Mouse (Mus musculus): ENCODE measurements around the gene Tut4. TPM values are rescaled to one million over a fixed set of nuclear protein-coding genes. Genes with fewer than 3 reads are reported as not detected.
A peak's percentile ranks its signal among the peaks of the same experiment; 100 is the strongest.

Gene Tut4
- polyA plus RNA-seq, 1 experiment: 75.9 TPM

DNA sequence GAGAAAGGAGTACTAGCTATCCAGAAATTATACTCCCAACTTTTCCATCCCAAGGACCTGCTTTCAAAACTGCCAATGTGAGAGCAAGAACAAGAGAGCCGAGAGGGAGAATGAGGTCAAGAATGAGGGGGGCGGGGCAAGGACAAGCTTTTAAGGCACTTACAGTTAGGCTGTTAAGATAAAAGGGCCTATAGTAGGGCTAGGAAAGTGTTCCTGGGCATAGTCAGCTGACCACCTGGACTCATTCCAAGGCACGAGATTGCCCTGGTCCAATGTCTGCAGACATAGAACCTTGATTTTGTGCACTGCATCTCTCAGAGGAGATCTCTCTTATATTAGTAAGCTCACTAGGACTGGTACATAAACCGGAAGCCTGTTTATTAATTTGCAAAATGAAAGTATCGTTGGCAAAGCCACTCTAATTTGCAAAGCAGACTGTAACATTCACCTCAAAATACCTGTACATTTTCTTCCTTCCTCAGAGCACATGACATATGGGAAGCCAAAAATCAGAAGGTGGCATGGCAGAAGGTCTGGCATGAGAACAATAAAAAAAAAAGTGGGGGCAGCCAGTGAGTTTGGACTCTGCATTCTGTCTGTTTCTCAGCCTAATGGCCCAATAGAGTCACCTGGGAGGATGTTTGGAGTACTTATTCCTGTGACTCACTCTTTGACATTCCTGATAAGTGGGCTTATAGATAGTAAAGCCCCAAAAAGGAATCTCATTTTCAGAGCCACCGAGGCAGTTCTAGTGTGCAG, 21.0 kb upstream of the Tut4 start:
- no peak for TF ChIP-seq POLR2A (IDR thresholded peaks at IDR 0.05; ENCODE audit: insufficient read depth, low read length)
- TF ChIP-seq EP300 (IDR thresholded peaks at IDR 0.05; ENCODE audit: insufficient read depth, low read depth, low read length): no peak
- no peak for TF ChIP-seq CTCF (IDR thresholded peaks at IDR 0.05; ENCODE audit: low read depth, low read length)
- no peaks in the 10 kb centered on the region for H3K4me1 ChIP-seq (ENCODE audit: control insufficient read depth, insufficient read depth, low read length)
- no peak overlapping the region for H3K9ac ChIP-seq (ENCODE audit: low read depth, poor library complexity, severe bottlenecking)
- no peaks in the 10 kb centered on the region for H3K36me3 ChIP-seq (ENCODE audit: control insufficient read depth, insufficient read depth, low read length, poor library complexity, severe bottlenecking)
- H3K4me3 ChIP-seq (ENCODE audit: low read depth, low read length): no peak overlapping the region
- no peak overlapping the region for H3K27ac ChIP-seq (ENCODE audit: insufficient read depth, low read length)
- no peaks in the 10 kb centered on the region for H3K27me3 ChIP-seq (ENCODE audit: control insufficient read depth, insufficient read depth, low read length, poor library complexity, severe bottlenecking)
- no peaks in the 10 kb centered on the region for H3K9me3 ChIP-seq (replicated peaks; ENCODE audit: control insufficient read depth, insufficient read depth, low read length, poor library complexity, severe bottlenecking)

- Histone ChIP-seq H3K27ac (ENCODE audit: insufficient read depth, low read length) (no peak overlapping the region), H3K9me3 (replicated peaks; ENCODE audit: control insufficient read depth, insufficient read depth, low read length, poor library complexity, severe bottlenecking) (no peaks in the 10 kb centered on the region)
- TF ChIP-seq CTCF (IDR thresholded peaks at IDR 0.05; ENCODE audit: low read depth, low read length) (no peak), EP300 (IDR thresholded peaks at IDR 0.05; ENCODE audit: insufficient read depth, low read depth, low read length) (no peak), POLR2A (IDR thresholded peaks at IDR 0.05; ENCODE audit: insufficient read depth, low read length) (no peak)
These were observed 11.1 kb upstream of the Tut4 start for GRCm38 (mm10) chr4:108448091-108448490.

GRCm38 (mm10) chr4:108456028-108456427, 3.2 kb upstream of the Tut4 start:
- H3K9me3 ChIP-seq (replicated peaks; ENCODE audit: control insufficient read depth, insufficient read depth, low read length, poor library complexity, severe bottlenecking): no peaks in the 10 kb centered on the region
- no peak overlapping the region for H3K9ac ChIP-seq (ENCODE audit: low read depth, poor library complexity, severe bottlenecking)
- no peak overlapping the region for H3K4me3 ChIP-seq (ENCODE audit: low read depth, low read length)
- no peak overlapping the region for H3K27ac ChIP-seq (ENCODE audit: insufficient read depth, low read length)
- TF ChIP-seq POLR2A (IDR thresholded peaks at IDR 0.05; ENCODE audit: insufficient read depth, low read length) (no peak), CTCF (IDR thresholded peaks at IDR 0.05; ENCODE audit: low read depth, low read length) (no peak), EP300 (IDR thresholded peaks at IDR 0.05; ENCODE audit: insufficient read depth, low read depth, low read length) (no peak)
- no peaks in the 10 kb centered on the region for H3K27me3 ChIP-seq (ENCODE audit: control insufficient read depth, insufficient read depth, low read length, poor library complexity, severe bottlenecking)
- H3K4me1 ChIP-seq (ENCODE audit: control insufficient read depth, insufficient read depth, low read length): no peaks in the 10 kb centered on the region
- no peaks in the 10 kb centered on the region for H3K36me3 ChIP-seq (ENCODE audit: control insufficient read depth, insufficient read depth, low read length, poor library complexity, severe bottlenecking)

More at GRCm38 (mm10) chr4:108448091-108448490, 11.1 kb upstream of the Tut4 start:
- no peaks in the 10 kb centered on the region for H3K4me1 ChIP-seq (ENCODE audit: control insufficient read depth, insufficient read depth, low read length)
- no peak overlapping the region for H3K9ac ChIP-seq (ENCODE audit: low read depth, poor library complexity, severe bottlenecking)
- H3K36me3 ChIP-seq (ENCODE audit: control insufficient read depth, insufficient read depth, low read length, poor library complexity, severe bottlenecking): no peaks in the 10 kb centered on the region
- H3K4me3 ChIP-seq (ENCODE audit: low read depth, low read length): no peak overlapping the region
- no peaks in the 10 kb centered on the region for H3K27me3 ChIP-seq (ENCODE audit: control insufficient read depth, insufficient read depth, low read length, poor library complexity, severe bottlenecking)

- Histone ChIP-seq H3K4me3 (ENCODE audit: low read depth, low read length) (no peak overlapping the region), H3K27ac (ENCODE audit: insufficient read depth, low read length) (no peak overlapping the region)
These were observed 955 bp upstream of the Tut4 start for GRCm38 (mm10) chr4:108458201-108458741.

DNA sequence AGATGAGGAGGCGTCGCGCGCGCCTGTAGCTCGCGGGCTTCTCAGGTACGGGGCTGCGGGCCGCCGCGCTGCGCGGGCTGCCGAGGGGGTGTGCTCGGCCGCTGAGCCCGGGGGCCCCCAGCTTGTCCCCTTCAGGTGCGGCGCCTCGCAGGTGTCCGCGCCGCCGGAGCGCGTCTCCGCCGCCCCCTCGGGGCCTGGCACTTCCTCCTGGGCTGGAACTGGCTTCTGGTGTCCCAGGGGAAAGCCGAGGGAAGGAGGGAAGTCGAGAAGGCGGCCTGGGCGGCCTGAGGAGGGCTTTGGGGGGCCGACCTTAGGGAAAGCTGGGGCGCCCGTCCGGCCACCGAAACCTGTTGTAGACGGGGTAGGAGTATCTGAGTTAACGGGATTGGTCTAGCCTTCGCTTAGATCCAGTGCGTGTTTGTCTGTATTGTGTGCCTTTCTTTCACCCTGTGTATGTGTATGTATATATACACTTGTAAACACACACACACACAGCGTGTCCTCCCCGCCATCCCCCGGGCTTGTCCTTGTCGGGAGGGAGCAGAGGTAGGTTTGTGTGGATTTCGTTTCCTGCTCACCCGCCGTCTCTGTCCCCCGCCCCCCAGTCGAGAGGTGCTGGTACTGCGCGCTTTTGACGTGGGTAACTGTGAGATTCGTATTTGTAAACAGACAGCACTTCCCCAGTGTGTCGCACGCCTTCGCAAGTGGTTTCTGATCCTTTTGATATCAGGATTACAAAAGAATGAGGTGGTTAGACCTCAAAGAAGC, 1.1 kb downstream of the Tut4 start:
- Histone ChIP-seq H3K27me3 (ENCODE audit: control insufficient read depth, insufficient read depth, low read length, poor library complexity, severe bottlenecking) (no peaks in the 10 kb centered on the region), H3K9me3 (replicated peaks; ENCODE audit: control insufficient read depth, insufficient read depth, low read length, poor library complexity, severe bottlenecking) (no peaks in the 10 kb centered on the region), H3K27ac (ENCODE audit: insufficient read depth, low read length) (peak overlapping the region; percentile 57; the same call in 1 of the 2 replicates), H3K9ac (ENCODE audit: low read depth, poor library complexity, severe bottlenecking) (peak overlapping the region; percentile 94), H3K4me1 (ENCODE audit: control insufficient read depth, insufficient read depth, low read length) (no peaks in the 10 kb centered on the region), H3K4me3 (ENCODE audit: low read depth, low read length) (peak overlapping the region; percentile 98), H3K36me3 (ENCODE audit: control insufficient read depth, insufficient read depth, low read length, poor library complexity, severe bottlenecking) (no peaks in the 10 kb centered on the region; the same call in 1 of the 2 replicates)
- TF ChIP-seq CTCF (IDR thresholded peaks at IDR 0.05; ENCODE audit: low read depth, low read length) (no peak), EP300 (IDR thresholded peaks at IDR 0.05; ENCODE audit: insufficient read depth, low read depth, low read length) (no peak), POLR2A (IDR thresholded peaks at IDR 0.05; ENCODE audit: insufficient read depth, low read length) (no peak)

More at GRCm38 (mm10) chr4:108458201-108458741, 955 bp upstream of the Tut4 start:
- Histone ChIP-seq H3K27me3 (ENCODE audit: control insufficient read depth, insufficient read depth, low read length, poor library complexity, severe bottlenecking) (no peaks in the 10 kb centered on the region), H3K4me1 (ENCODE audit: control insufficient read depth, insufficient read depth, low read length) (no peaks in the 10 kb centered on the region), H3K9ac (ENCODE audit: low read depth, poor library complexity, severe bottlenecking) (peak overlapping the region; percentile 94; the same call in 1 of the 2 replicates), H3K9me3 (replicated peaks; ENCODE audit: control insufficient read depth, insufficient read depth, low read length, poor library complexity, severe bottlenecking) (no peaks in the 10 kb centered on the region), H3K36me3 (ENCODE audit: control insufficient read depth, insufficient read depth, low read length, poor library complexity, severe bottlenecking) (no peaks in the 10 kb centered on the region; the same call in 1 of the 2 replicates)
- TF ChIP-seq POLR2A (IDR thresholded peaks at IDR 0.05; ENCODE audit: insufficient read depth, low read length) (no peak), EP300 (IDR thresholded peaks at IDR 0.05; ENCODE audit: insufficient read depth, low read depth, low read length) (no peak), CTCF (IDR thresholded peaks at IDR 0.05; ENCODE audit: low read depth, low read length) (no peak)

All from ES-Bruce4 (cell line).